Mouse (Mus musculus): ENCODE data around the gene Nat8f5.
"Not testable (repeated sequence)": the region's sequence is repeated elsewhere in the genome, so short reads cannot be mapped to it uniquely, and the experiment has no call there.

Gene Nat8f5

DNA sequence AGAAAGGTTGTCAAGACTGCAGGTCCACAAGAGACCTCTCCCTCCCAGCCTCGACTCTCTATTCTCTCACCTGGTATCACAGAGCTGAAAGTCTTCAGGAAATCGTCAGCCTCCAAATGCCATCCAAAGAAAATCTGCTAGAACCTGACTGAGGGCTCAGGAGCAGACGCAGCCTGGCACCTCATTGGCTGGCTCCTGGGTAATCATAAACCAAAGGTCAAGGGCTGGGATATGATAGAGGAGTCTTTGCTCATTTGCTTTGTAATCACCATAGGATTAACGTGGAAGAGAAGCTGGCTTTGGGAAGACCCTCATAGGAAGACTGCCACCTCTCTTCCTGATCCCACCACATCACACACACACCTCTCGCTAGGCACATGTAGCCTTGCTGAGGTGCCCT is at the start of gene Nat8f5, which contains the start of gene Nat8f6:
TSS of gene Nat8f5 (minus strand) at position 136 of the 400 bp plus-strand sequence.
TSS of gene Nat8f6 (minus strand) at position 118 of the 400 bp plus-strand sequence.
- no peak for DNase-seq (ENCODE audit: low spot score in 2 of 2)

DNA sequence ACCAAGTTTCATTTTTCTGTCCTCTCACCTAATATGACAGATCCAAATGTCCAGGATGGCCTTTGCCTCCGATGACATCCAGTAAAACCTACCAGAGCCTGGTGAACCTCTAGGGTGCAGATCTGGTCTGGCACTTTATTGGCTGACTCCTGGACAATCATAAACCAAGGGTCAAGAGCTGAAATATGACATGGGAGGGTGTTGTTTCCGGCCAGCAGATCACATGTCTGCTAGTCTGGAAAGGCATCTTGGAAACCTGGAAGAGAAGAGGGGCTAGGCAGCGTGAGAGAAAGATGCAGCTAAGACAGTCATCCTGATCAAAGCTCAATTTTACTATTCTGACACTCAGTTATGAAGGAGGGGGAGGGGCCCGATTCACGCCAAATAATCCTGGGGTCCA is 48.2 kb upstream of the Nat8f5 start, which contains the start of gene Nat8f2:
TSS of gene Nat8f2 (minus strand) at position 153 of the 400 bp plus-strand sequence.
- DNase-seq (ENCODE audit: low spot score in 2 of 2), result not testable (repeated sequence)

- DNase-seq (ENCODE audit: low spot score in 2 of 2), result no peak
These were observed 47.2 kb upstream of the Nat8f5 start for GRCm38 (mm10) chr6:85867726-85868690.

- not testable (repeated sequence) for DNase-seq (ENCODE audit: low spot score in 2 of 2)
These were observed 46.2 kb upstream of the Nat8f5 start for GRCm38 (mm10) chr6:85866995-85867394.

- not testable (repeated sequence) for DNase-seq (ENCODE audit: low spot score in 2 of 2)
These were observed 45.4 kb upstream of the Nat8f5 start for GRCm38 (mm10) chr6:85866166-85866565.

GRCm38 (mm10) chr6:85864900-85865639 is 44.3 kb upstream of the Nat8f5 start:
- DNase-seq (ENCODE audit: low spot score in 2 of 2), result peak in 1 of 2 experiments; percentile 16

- no peak for DNase-seq (ENCODE audit: low spot score in 2 of 2)
These were observed 43.1 kb upstream of the Nat8f5 start for GRCm38 (mm10) chr6:85863840-85864239.

DNA sequence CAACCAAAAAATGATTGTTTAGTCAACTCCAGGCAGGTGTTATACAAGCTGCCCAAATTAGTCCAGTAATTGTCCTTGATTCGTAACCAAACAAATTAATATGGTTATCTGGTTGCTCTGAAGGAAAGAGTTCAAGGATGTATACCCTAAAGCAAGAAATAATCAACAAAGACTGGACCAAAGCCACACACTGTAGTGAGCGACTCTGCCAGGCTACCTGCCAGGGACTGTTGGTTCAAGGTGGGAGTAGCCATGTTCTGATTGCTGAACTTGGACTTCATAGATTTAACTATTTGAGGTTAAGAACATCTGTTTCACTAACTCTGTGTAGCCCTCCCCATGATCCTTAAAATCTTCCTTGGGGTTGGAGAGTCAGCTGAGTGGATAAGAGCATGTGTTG is 42.4 kb upstream of the Nat8f5 start:
- no peak for DNase-seq (ENCODE audit: low spot score in 2 of 2)

GRCm38 (mm10) chr6:85862565-85862964 is 41.8 kb upstream of the Nat8f5 start:
- no peak for DNase-seq (ENCODE audit: low spot score in 2 of 2)

DNA sequence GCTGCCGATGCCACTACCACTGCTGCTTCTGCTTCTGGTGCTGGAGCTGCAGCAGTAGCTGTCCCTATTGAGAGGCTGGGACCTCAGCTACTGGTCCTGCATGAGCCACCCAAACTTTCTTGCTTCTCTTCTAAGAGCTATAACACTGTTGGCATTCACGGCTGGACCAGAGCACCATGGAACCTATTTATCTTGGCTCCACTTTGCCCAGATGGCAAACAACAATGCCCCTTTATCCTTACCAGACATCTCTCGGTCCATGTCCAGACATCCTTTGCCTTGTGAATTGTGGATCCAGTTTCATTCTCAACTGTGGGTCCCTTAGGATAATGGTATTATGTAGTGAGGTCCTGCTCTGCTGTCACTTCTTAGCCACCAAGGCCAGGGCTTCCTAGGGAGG is 40.5 kb upstream of the Nat8f5 start:
- no peak for DNase-seq (ENCODE audit: low spot score in 2 of 2)

GRCm38 (mm10) chr6:85856194-85856678 is 35.5 kb upstream of the Nat8f5 start:
- peak; percentile 42 to 80 for DNase-seq (ENCODE audit: low spot score in 2 of 2)

- no peak for DNase-seq (ENCODE audit: low spot score in 2 of 2)
These were observed 32.7 kb upstream of the Nat8f5 start for GRCm38 (mm10) chr6:85853481-85853880.

DNA sequence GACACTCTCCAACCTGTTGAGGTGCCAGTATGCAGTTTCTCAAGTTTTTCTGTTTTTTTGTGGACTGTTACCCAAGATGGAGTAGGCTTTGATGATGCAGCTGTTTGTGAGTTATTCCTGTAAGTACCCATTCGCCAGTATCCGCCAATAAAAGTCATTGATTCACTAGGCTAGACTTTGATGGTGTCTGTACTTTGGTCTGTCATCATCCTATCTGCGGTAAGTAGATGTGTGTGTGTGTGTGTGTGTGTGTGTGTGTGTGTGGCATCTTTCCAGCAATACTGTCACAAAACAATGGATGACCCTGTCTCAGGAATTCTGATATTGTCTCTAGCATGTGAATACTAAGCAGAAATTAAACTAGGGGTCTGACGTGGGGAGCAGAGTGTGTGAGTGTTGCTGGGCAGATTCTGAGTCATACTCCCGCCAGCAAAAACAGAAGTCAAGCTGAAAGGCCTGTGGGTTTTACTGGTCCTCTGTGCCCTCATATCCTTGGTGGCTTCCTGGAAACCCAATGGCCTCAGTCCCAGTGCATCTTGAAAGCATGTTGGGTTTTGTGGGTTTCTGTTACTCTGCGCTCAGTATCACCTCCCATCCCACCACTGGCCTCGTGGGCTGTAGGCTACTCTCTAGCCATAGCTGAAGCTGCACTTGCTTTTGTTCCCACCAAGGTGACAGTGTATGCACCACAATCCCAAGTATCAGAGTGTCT is 30.4 kb upstream of the Nat8f5 start:
- no peak for DNase-seq (ENCODE audit: low spot score in 2 of 2)

- no peak for DNase-seq (ENCODE audit: low spot score in 2 of 2)
These were observed 28.5 kb upstream of the Nat8f5 start for GRCm38 (mm10) chr6:85849240-85849639.

GRCm38 (mm10) chr6:85848140-85848539 is 27.4 kb upstream of the Nat8f5 start:
- DNase-seq (ENCODE audit: low spot score in 2 of 2), result no peak

DNA sequence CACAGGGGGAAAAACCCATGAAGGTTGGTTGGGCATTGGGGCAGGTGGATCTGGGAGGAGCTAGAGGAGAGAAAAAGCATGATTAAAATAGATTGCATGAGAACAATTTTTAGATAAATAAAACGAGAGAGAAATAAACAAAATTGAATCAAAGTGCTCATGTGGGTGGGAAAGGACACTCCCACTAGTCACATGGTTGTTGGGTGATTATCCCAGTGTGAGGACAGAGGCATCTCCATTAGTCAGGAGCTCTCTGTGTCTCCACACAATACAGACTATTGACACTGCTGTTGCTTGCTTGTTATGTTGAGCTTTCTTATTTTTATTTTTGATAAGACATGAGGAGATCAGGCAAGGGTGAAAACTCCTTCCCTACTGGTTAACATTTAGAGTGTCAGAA is 26.1 kb upstream of the Nat8f5 start:
- DNase-seq (ENCODE audit: low spot score in 2 of 2), result no peak

GRCm38 (mm10) chr6:85843677-85844458 is 23.1 kb upstream of the Nat8f5 start:
- not testable (repeated sequence) for DNase-seq (ENCODE audit: low spot score in 2 of 2)

- peak in 1 of 2 experiments; percentile 28 for DNase-seq (ENCODE audit: low spot score in 2 of 2)
These were observed 19.2 kb upstream of the Nat8f5 start for GRCm38 (mm10) chr6:85839982-85840381.

GRCm38 (mm10) chr6:85838674-85839073 is 17.9 kb upstream of the Nat8f5 start:
- no peak for DNase-seq (ENCODE audit: low spot score in 2 of 2)

GRCm38 (mm10) chr6:85837307-85837706 is 16.5 kb upstream of the Nat8f5 start:
- peak; percentile 20 to 28 for DNase-seq (ENCODE audit: low spot score in 2 of 2)

DNA sequence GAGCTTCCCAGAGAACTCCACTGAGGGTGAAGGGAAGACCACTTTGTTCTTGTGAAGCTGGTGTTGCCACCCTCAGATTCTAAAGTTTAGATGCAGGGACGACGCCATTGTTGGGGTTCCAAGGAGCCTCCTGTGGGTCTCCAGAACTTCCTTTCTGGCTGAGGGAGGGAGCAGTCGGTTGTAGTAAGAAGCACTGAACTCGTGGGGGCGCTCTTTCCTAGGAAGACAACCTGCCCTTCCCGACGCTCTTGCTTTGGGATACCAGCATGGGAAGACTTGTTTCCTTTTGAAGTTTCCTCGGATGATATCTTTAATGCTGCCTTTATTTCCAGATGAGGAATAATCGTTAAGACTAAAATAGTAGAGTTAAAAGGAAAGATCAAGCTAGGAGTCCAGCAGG is 16.1 kb upstream of the Nat8f5 start:
- peak in 1 of 2 experiments; percentile 56 for DNase-seq (ENCODE audit: low spot score in 2 of 2)

Data from frontal cortex, postnatal 14 days (tissue).